Mouse (Mus musculus): ENCODE results near the gene Rnps1. TPM values are rescaled to one million over a fixed set of nuclear protein-coding genes. Genes with fewer than 3 reads are reported as not detected.
A peak's percentile ranks its signal among the peaks of the same experiment; 100 is the strongest.
"Not testable (repeated sequence)": the region's sequence is repeated elsewhere in the genome, so short reads cannot be mapped to it uniquely, and the experiment has no call there.

Gene Rnps1
- polyA plus RNA-seq, 1 experiment from 2014 or later, result 378 TPM

GRCm38 (mm10) chr17:24407116-24407803 is 7.1 kb upstream of the Rnps1 start:
- no peak for ATAC-seq (ENCODE audit: low FRiP score, low read depth)
- Histone ChIP-seq H3K4me1 (no peaks in the 10 kb centered on the region; the same call in 1 of the 2 replicates), H3K27ac (replicated peaks) (no peak overlapping the region), H3K36me3 (peaks cover 89% of the 10 kb centered on the region), H3K9me3 (no peaks in the 10 kb centered on the region), H3K4me2 (replicated peaks) (no peak overlapping the region), H3K4me3 (no peak overlapping the region), H3K27me3 (no peaks in the 10 kb centered on the region), H3K9ac (replicated peaks) (no peak overlapping the region)
- WGBS, result 85% methylated on average over 12 of the region's 12 CpGs

GRCm38 (mm10) chr17:24413557-24414211 is 681 bp upstream of the Rnps1 start:
- H3K9ac ChIP-seq (replicated peaks), result peak overlapping the region; percentile 68
- WGBS, result 36% methylated on average over 22 of the region's 22 CpGs
- peak overlapping the region; percentile 88 for H3K4me3 ChIP-seq
- no peaks in the 10 kb centered on the region for H3K27me3 ChIP-seq
- H3K9me3 ChIP-seq, result no peaks in the 10 kb centered on the region
- ATAC-seq (ENCODE audit: low FRiP score, low read depth), result peak; percentile 36
- H3K4me2 ChIP-seq (replicated peaks), result peak overlapping the region; percentile 98
- peaks cover 50% of the 10 kb centered on the region for H3K36me3 ChIP-seq
- H3K4me1 ChIP-seq, result peaks cover 35% of the 10 kb centered on the region
- H3K27ac ChIP-seq (replicated peaks), result peak overlapping the region; percentile 93

- no peak; the same call in 1 of the 2 replicates for ATAC-seq (ENCODE audit: low FRiP score, low read depth)
- no peaks in the 10 kb centered on the region for H3K27me3 ChIP-seq
- under 1% methylated on average over 21 of the region's 21 CpGs for WGBS
- H3K9me3 ChIP-seq, result no peaks in the 10 kb centered on the region
- H3K4me3 ChIP-seq, result peak overlapping the region; percentile 88
- peak overlapping the region; percentile 98 for H3K4me2 ChIP-seq (replicated peaks)
- H3K27ac ChIP-seq (replicated peaks), result peak overlapping the region; percentile 93
- H3K4me1 ChIP-seq, result peaks cover 35% of the 10 kb centered on the region
- H3K36me3 ChIP-seq, result peaks cover 50% of the 10 kb centered on the region
- peak overlapping the region; percentile 94 for H3K9ac ChIP-seq (replicated peaks)
Measured at GRCm38 (mm10) chr17:24415011-24415410, 646 bp downstream of the Rnps1 start.

GRCm38 (mm10) chr17:24416051-24416652 is 1.8 kb downstream of the Rnps1 start:
- Histone ChIP-seq H3K27ac (replicated peaks) (no peak overlapping the region), H3K4me3 (peak overlapping the region; percentile 88), H3K4me2 (replicated peaks) (peak overlapping the region; percentile 98), H3K4me1 (peaks cover 35% of the 10 kb centered on the region), H3K36me3 (peaks cover 50% of the 10 kb centered on the region), H3K9me3 (no peaks in the 10 kb centered on the region), H3K27me3 (no peaks in the 10 kb centered on the region), H3K9ac (replicated peaks) (no peak overlapping the region; the same call in 1 of the 2 replicates)
- 90% methylated on average over 3 of the region's 3 CpGs for WGBS
- ATAC-seq (ENCODE audit: low FRiP score, low read depth), result no peak

- no peak overlapping the region for H3K4me3 ChIP-seq
- no peaks in the 10 kb centered on the region for H3K27me3 ChIP-seq
- H3K9ac ChIP-seq (replicated peaks), result no peak overlapping the region
- H3K36me3 ChIP-seq, result peaks cover 70% of the 10 kb centered on the region
- no peak overlapping the region for H3K27ac ChIP-seq (replicated peaks)
- H3K9me3 ChIP-seq, result no peaks in the 10 kb centered on the region
- no peak for ATAC-seq (ENCODE audit: low FRiP score, low read depth)
- 91% methylated on average over 4 of the region's 4 CpGs for WGBS
- no peak overlapping the region for H3K4me2 ChIP-seq (replicated peaks)
- peaks cover 10% of the 10 kb centered on the region for H3K4me1 ChIP-seq
Measured at GRCm38 (mm10) chr17:24423114-24423513, 8.7 kb downstream of the Rnps1 start.

- no peak overlapping the region for H3K4me2 ChIP-seq (replicated peaks)
- H3K27me3 ChIP-seq, result no peaks in the 10 kb centered on the region
- peaks cover 12% of the 10 kb centered on the region for H3K4me1 ChIP-seq
- H3K36me3 ChIP-seq, result peaks cover 56% of the 10 kb centered on the region
- H3K4me3 ChIP-seq, result no peak overlapping the region
- H3K9me3 ChIP-seq, result no peaks in the 10 kb centered on the region
- ATAC-seq (ENCODE audit: low FRiP score, low read depth), result no peak
- no peak overlapping the region for H3K27ac ChIP-seq (replicated peaks)
- no peak overlapping the region for H3K9ac ChIP-seq (replicated peaks)
- 92% methylated on average over 5 of the region's 5 CpGs for WGBS
Measured at GRCm38 (mm10) chr17:24424489-24424888, 10.1 kb downstream of the Rnps1 start.

GRCm38 (mm10) chr17:24425326-24425725 is 11.0 kb downstream of the Rnps1 start:
- not testable (repeated sequence) for H3K9ac ChIP-seq (replicated peaks); ATAC-seq (ENCODE audit: low FRiP score, low read depth); H3K27me3 ChIP-seq; H3K4me2 ChIP-seq (replicated peaks); H3K4me3 ChIP-seq; H3K9me3 ChIP-seq; H3K27ac ChIP-seq (replicated peaks)
- 88% methylated on average over 6 of the region's 8 CpGs for WGBS
- H3K36me3 ChIP-seq, result peaks cover 48% of the 10 kb centered on the region
- H3K4me1 ChIP-seq, result peaks cover 14% of the 10 kb centered on the region

- Histone ChIP-seq H3K27ac (replicated peaks) (peak overlapping the region; percentile 94; the same call in 1 of the 2 replicates), H3K36me3 (peaks cover 42% of the 10 kb centered on the region), H3K4me2 (replicated peaks) (no peak overlapping the region; the same call in 1 of the 2 replicates), H3K27me3 (no peaks in the 10 kb centered on the region), H3K9ac (replicated peaks) (no peak overlapping the region), H3K4me3 (peak overlapping the region; percentile 75; the same call in 1 of the 2 replicates), H3K4me1 (peaks cover 14% of the 10 kb centered on the region), H3K9me3 (no peaks in the 10 kb centered on the region)
- ATAC-seq (ENCODE audit: low FRiP score, low read depth), result peak; percentile 10; the same call in 1 of the 2 replicates
- WGBS, result 94% methylated on average over 7 of the region's 7 CpGs
Measured at GRCm38 (mm10) chr17:24425905-24426304, 11.5 kb downstream of the Rnps1 start.

- under 1% methylated on average over 48 of the region's 48 CpGs for WGBS
- H3K9ac ChIP-seq (replicated peaks), result peak within 1 kb of the TSS; percentile 92
- H3K27ac ChIP-seq (replicated peaks), result peak within 1 kb of the TSS; percentile 94
Measured at GRCm38 (mm10) chr17:24426471-24427169, 12.3 kb downstream of the Rnps1 start, which contains the start of gene Eci1. Gene Eci1 (plus strand): TSS chr17:24426641.

GRCm38 (mm10) chr17:24427170-24427557 is 12.8 kb downstream of the Rnps1 start:
- Histone ChIP-seq H3K4me2 (replicated peaks) (peak overlapping the region; percentile 60), H3K4me3 (peak overlapping the region; percentile 75), H3K4me1 (peaks cover 14% of the 10 kb centered on the region), H3K9ac (replicated peaks) (peak overlapping the region; percentile 92), H3K27me3 (no peaks in the 10 kb centered on the region), H3K27ac (replicated peaks) (peak overlapping the region; percentile 94), H3K36me3 (peaks cover 30% of the 10 kb centered on the region), H3K9me3 (no peaks in the 10 kb centered on the region)
- 7% methylated on average over 8 of the region's 8 CpGs for WGBS
- ATAC-seq (ENCODE audit: low FRiP score, low read depth), result no peak

More at GRCm38 (mm10) chr17:24426471-24427169, 12.3 kb downstream of the Rnps1 start, which contains the start of gene Eci1:
- ATAC-seq (ENCODE audit: low FRiP score, low read depth), result peak; percentile 97
- Histone ChIP-seq H3K9me3 (no peaks in the 10 kb centered on the region), H3K4me2 (replicated peaks) (peak within 1 kb of the TSS; percentile 60), H3K36me3 (peaks cover 35% of the 10 kb centered on the region), H3K4me1 (peaks cover 14% of the 10 kb centered on the region), H3K27me3 (no peaks in the 10 kb centered on the region), H3K4me3 (peak within 1 kb of the TSS; percentile 75)

GRCm38 (mm10) chr17:24429201-24429983 is 15.0 kb downstream of the Rnps1 start:
- no peak overlapping the region for H3K9ac ChIP-seq (replicated peaks)
- H3K4me1 ChIP-seq, result peaks cover 14% of the 10 kb centered on the region
- no peak overlapping the region for H3K27ac ChIP-seq (replicated peaks)
- no peaks in the 10 kb centered on the region for H3K9me3 ChIP-seq
- H3K4me2 ChIP-seq (replicated peaks), result no peak overlapping the region
- H3K4me3 ChIP-seq, result no peak overlapping the region
- H3K36me3 ChIP-seq, result peaks cover 22% of the 10 kb centered on the region
- 85% methylated on average over 14 of the region's 14 CpGs for WGBS
- no peaks in the 10 kb centered on the region for H3K27me3 ChIP-seq
- no peak for ATAC-seq (ENCODE audit: low FRiP score, low read depth)
